Mouse (Mus musculus) kidney, adult 2 months (tissue): Measurements from ENCODE around the gene Syne3. TPM values are rescaled to one million over a fixed set of nuclear protein-coding genes. Genes with fewer than 3 reads are reported as not detected.

Experiments
- DNase-seq: peaks from one replicate; pipeline ENCODE4 v3.0.0; 2021
- H3K27ac ChIP-seq: fragments of 200-500 bp; 2 replicates; pipeline ENCODE4 v1.5.1; 2012; ENCODE audit warnings: low read depth, low read length, control low read depth, inconsistent platforms; ENCODE audit not compliant: insufficient read depth
- H3K27me3 ChIP-seq: fragments of 200-500 bp; replicated peaks from 2 replicates; pipeline ENCODE4 v1.6.1; 2012; ENCODE audit warnings: mild to moderate bottlenecking, moderate library complexity, low read length, inconsistent platforms; ENCODE audit not compliant: control insufficient read depth, insufficient read depth
- H3K36me3 ChIP-seq: fragments of 200-500 bp; 2 replicates; pipeline ENCODE4 v1.6.1; 2012; ENCODE audit warnings: mild to moderate bottlenecking, moderate library complexity, low read length, inconsistent platforms; ENCODE audit not compliant: control insufficient read depth, insufficient read depth
- H3K4me1 ChIP-seq: fragments of 200-500 bp; 2 replicates; pipeline ENCODE4 v1.6.1; 2011; ENCODE audit warnings: low read length; ENCODE audit not compliant: control insufficient read depth, insufficient read depth
- H3K4me3 ChIP-seq: fragments of 200-500 bp; 2 replicates; pipeline ENCODE4 v1.5.1; 2011; ENCODE audit warnings: mild to moderate bottlenecking, low read depth, low read length, control low read depth; ENCODE audit not compliant: insufficient read depth
- CTCF ChIP-seq: fragments of 200-500 bp; conservative IDR thresholded peaks from 2 replicates; pipeline ENCODE4 v1.5.1; 2011; ENCODE audit warnings: low read depth, mild to moderate bottlenecking, control low read depth, low read length, moderate library complexity, mixed read lengths; ENCODE audit not compliant: insufficient read depth, insufficient read length
- POLR2A ChIP-seq: fragments of 200-500 bp; IDR thresholded peaks from one replicate; pipeline ENCODE4 v1.6.1; 2011; ENCODE audit warnings: low read depth, low read length, control low read depth
- WGBS: fragments of 180-500 bp; shearing (Covaris S2); methylation state at CpG from one replicate; pipeline ENCODE4 v1.1.7; 2018; 5-methylcytosine and 5-hydroxymethylcytosine counted together
- polyA plus RNA-seq: library from polyadenylated mRNA; depleted of rRNA; stranded (reverse); fragments of >200 nt; gene quantifications from 2 replicates; pipeline ENCODE4 v1.2.3, GENCODE M21; 2012

Gene Syne3
- polyA plus RNA-seq, 1 experiment, result 2.7 TPM

DNA sequence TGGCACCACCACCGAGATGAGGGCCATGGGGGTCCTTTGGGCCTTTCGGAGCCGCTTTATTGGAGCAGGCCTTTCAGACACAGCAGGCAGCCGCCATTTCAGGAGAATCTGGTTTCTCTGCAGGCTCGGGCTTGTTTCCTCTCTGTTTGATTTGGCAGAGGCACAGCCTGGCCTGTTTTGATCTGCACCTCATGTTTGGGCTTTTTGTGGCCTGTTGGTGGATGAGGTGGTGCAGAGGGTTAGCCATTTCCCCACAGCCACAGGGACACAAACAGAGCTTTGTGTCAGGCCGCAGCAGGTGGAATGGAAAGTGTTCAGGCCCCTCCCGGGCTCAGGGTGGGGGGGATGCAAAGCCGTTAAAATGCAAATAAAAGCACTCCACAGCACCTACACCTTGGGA, 108.3 kb downstream of the Syne3 start:
- Histone ChIP-seq H3K27me3 (no peaks in the 10 kb centered on the region), H3K4me3 (no peak overlapping the region), H3K36me3 (no peaks in the 10 kb centered on the region), H3K4me1 (peaks cover 35% of the 10 kb centered on the region), H3K27ac (no peak overlapping the region)
- WGBS, result 58% methylated on average over 8 of the region's 8 CpGs
- TF ChIP-seq CTCF, result no peak
- no peak for TF ChIP-seq POLR2A
- no peak for DNase-seq

DNA sequence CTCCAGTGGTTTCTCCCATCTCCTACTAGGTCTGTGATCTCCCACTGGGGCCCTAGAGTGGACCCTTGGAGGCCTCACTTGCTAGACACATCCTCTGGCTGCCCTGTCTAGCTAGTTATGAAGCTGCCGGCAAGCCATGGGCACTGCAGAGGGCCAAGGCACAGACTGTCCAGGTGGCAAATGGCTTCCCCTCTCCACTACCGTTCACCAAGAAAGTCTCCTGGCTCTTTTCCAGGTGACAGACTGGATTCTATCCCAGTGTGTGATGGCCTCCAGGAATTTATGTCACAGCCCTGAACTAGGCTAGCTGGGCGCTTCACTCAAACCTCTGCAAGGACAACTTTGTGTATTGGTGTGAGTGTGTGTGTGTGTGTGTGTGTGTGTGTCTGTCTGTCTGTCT, 109.8 kb downstream of the Syne3 start:
- H3K4me3 ChIP-seq, result no peak overlapping the region
- no peak for TF ChIP-seq POLR2A
- no peak for TF ChIP-seq CTCF
- H3K27ac ChIP-seq, result no peak overlapping the region
- DNase-seq, result peak; percentile 55
- H3K36me3 ChIP-seq, result no peaks in the 10 kb centered on the region
- H3K27me3 ChIP-seq, result no peaks in the 10 kb centered on the region
- peaks cover 35% of the 10 kb centered on the region for H3K4me1 ChIP-seq
- 41% methylated on average over 3 of the region's 3 CpGs for WGBS

DNA sequence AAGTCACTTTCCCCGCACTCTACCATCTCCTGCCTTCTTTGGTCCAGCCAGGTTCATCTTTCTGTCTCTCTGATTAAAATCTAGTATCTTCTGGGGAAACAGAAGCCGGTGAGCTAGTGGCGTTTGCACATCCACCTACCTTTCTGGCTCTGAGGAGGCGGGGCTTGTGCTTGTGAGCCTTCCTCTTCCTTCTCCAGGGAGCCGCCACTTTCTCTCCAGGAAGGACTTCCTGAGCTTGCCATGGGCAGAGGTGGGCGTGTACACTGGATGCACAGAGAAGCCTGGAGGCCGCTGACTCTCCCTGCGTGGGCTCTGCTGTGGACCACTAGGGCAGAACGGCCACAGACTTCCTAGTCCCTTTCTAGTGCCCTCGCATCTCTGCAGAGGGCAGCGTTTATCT, 110.4 kb downstream of the Syne3 start:
- Histone ChIP-seq H3K4me1 (peaks cover 35% of the 10 kb centered on the region), H3K36me3 (no peaks in the 10 kb centered on the region), H3K27me3 (no peaks in the 10 kb centered on the region), H3K27ac (peak overlapping the region; percentile 36), H3K4me3 (no peak overlapping the region)
- TF ChIP-seq CTCF (no peak), POLR2A (no peak)
- WGBS, result 49% methylated on average over 11 of the region's 11 CpGs
- no peak for DNase-seq

DNA sequence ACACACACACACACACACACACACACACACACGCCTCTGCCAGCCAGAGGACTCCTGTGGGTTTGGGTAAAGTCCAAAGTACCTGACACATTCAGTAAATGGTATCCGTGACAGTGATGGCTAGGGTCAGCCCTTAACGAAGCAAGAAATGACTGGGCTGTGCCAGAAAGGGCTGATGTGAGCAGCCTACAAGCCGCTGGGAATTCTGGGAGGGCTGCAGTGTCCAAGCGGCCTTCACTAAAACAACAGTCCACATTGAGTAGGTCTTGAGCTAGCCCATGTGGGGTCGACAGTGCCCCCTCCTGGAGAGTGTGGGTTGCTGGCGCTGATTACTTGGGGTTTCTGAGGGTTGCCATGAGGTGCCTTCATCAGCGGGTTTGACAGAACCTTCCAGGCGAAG, 110.9 kb downstream of the Syne3 start:
- WGBS, result 55% methylated on average over 9 of the region's 9 CpGs
- H3K4me1 ChIP-seq, result peaks cover 31% of the 10 kb centered on the region
- TF ChIP-seq CTCF (peak; percentile 42), POLR2A (no peak)
- H3K4me3 ChIP-seq, result no peak overlapping the region
- DNase-seq, result peak; percentile 81
- H3K27ac ChIP-seq, result peak overlapping the region; percentile 36
- H3K27me3 ChIP-seq, result no peaks in the 10 kb centered on the region
- H3K36me3 ChIP-seq, result no peaks in the 10 kb centered on the region

DNA sequence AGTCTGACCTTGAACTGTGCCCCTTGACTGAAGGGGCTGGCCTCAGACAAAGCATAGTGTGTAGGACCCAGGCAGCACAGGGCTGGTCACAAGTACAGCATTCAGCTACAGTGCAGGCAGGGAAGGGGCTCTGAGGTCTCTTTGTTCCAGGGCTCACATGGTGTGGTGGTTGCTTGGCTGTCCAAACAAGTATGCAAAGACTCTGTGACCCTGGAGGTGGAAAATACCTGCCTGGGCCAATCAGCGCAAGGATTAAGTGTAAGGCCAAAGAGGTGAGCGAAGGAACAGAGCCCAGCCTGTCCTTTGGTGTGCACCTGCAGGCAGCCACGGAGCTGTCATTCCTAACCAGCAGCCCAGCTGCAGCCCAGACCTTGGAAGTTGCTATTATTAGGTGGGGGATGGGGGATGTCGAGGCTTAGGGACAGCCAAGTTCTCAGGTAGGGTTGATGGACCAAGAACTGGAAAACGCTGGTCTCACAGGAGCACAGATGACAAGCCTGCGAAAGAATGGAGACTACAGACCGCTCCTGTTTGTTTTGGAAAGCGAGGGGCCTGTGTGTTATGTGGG, 112.5 kb downstream of the Syne3 start:
- Histone ChIP-seq H3K4me1 (peaks cover 31% of the 10 kb centered on the region), H3K36me3 (no peaks in the 10 kb centered on the region), H3K4me3 (no peak overlapping the region), H3K27me3 (no peaks in the 10 kb centered on the region), H3K27ac (peak overlapping the region; percentile 91)
- peak; percentile 78 for DNase-seq
- TF ChIP-seq CTCF (no peak), POLR2A (no peak)
- whole genome bisulfite sequencing, result 26% methylated on average over 8 of the region's 8 CpGs

DNA sequence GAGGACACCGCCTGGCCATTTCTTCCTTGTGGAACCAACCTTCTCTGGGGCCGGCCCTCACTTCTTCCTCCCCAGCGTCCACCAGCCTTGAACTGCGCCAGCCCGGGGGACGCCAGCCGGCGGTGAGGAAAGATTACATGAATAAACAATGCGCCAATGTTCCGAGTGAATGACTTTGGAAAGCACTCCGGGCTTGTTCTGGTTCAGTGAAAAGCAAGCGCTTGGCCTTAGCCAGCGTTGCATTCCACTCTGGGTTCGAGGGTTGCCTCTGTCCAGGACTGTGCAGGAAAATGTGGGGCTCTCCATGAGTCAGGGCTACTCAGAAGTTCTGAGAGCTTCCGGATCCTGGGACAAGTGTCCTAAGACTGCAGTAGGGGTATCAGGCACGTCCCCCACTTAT, 113.0 kb downstream of the Syne3 start:
- Histone ChIP-seq H3K27ac (peak overlapping the region; percentile 91), H3K36me3 (no peaks in the 10 kb centered on the region), H3K4me3 (no peak overlapping the region), H3K27me3 (no peaks in the 10 kb centered on the region), H3K4me1 (peaks cover 31% of the 10 kb centered on the region)
- WGBS, result 35% methylated on average over 16 of the region's 16 CpGs
- peak; percentile 94 for DNase-seq
- TF ChIP-seq POLR2A (no peak), CTCF (no peak)

DNA sequence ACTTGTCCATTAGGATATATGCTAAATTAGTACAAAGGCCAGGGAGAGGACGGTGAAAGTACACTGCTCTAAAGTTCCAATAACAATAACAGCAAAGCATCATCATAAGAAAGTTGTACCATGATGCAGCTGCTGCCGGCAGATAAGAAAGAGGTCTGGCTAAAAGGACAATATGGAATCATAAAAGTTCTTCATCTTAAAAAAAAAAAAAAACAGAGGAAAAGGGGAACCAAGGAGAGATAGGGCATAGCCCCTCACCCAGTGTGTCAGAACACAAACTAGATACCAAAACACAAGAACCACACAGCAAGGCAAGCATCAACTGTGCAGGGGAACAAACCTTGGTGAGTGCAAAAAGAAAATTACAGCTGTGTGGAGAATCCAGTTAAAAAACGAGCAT, 117.4 kb downstream of the Syne3 start:
- H3K36me3 ChIP-seq, result no peaks in the 10 kb centered on the region
- H3K27me3 ChIP-seq, result no peaks in the 10 kb centered on the region
- no peak overlapping the region for H3K4me3 ChIP-seq
- H3K27ac ChIP-seq, result no peak overlapping the region
- 96% methylated on average over 3 of the region's 3 CpGs for WGBS
- TF ChIP-seq POLR2A, result no peak
- TF ChIP-seq CTCF, result no peak
- H3K4me1 ChIP-seq, result peaks cover 7% of the 10 kb centered on the region
- DNase-seq, result no peak
